Comparison of ENCODE assay signal across 40 mouse cellular contexts in genomic region chr1:80496360-80496759, GRCm38 (mm10). TPM values are rescaled to one million over a fixed set of nuclear protein-coding genes. Genes with fewer than 3 reads are reported as not detected.
A peak's percentile ranks its signal among the peaks of the same experiment; 100 is the strongest.
DNase-seq lines count a peak whose midpoint lies in the region; ATAC-seq and TF ChIP-seq lines count a peak whose summit lies in the region.
"Had no signal": no experiment of that assay in that cellular context is flagged by ENCODE, and none has a peak within 500 bp of the region (broad histone marks: within the 10 kb centered on the region; RNA-seq: fewer than 3 reads in every experiment).

No protein-coding gene starts in this region.

- no peak for TF ChIP-seq RAD21 in CH12.LX (IDR thresholded peaks at IDR 0.05; ENCODE audit: low read depth, low read length)

- H3K79me2 ChIP-seq in heart, adult 2 months (replicated peaks; ENCODE audit: control insufficient read depth, insufficient read depth, low read length), result no peaks in the 10 kb centered on the region
- H3K79me2 ChIP-seq in CH12.LX (replicated peaks; ENCODE audit: control insufficient read depth, extremely low read depth, insufficient read depth, poor library complexity, severe bottlenecking), result no peaks in the 10 kb centered on the region

- no peaks in the 10 kb centered on the region for H3K36me3 ChIP-seq in heart, adult 2 months (ENCODE audit: control insufficient read depth, insufficient read depth, low read length)
- H3K36me3 ChIP-seq in CH12.LX (replicated peaks in 1 of 2; ENCODE audit: control insufficient read depth in 1 of 2, insufficient read depth in 1 of 2, low read length in 1 of 2), result peaks cover 3 to 12% of the 10 kb centered on the region in 2 experiments
- no peaks in the 10 kb centered on the region for H3K36me3 ChIP-seq in neural tube, embryonic 15.5 days
- H3K36me3 ChIP-seq: embryonic facial prominence, embryonic 10.5 days; embryonic facial prominence, embryonic 15.5 days; hindbrain, embryonic 10.5 days; hindbrain, embryonic 15.5 days; intestine, embryonic 15.5 days; limb, embryonic 13.5 days; midbrain, embryonic 13.5 days; stomach, embryonic 15.5 days had no signal

- TF ChIP-seq POLR2A in heart, adult 2 months (IDR thresholded peaks at IDR 0.05; ENCODE audit: insufficient read depth, low read depth, low read length), result no peak
- peak; percentile 22; the same call in 1 of the 2 replicates for TF ChIP-seq POLR2A in CH12.LX (IDR thresholded peaks at IDR 0.05; ENCODE audit: low read depth, low read length)

- H3K27me3 ChIP-seq in heart, adult 2 months (ENCODE audit: control insufficient read depth, insufficient read depth, low read length), result no peaks in the 10 kb centered on the region
- no peaks in the 10 kb centered on the region for H3K27me3 ChIP-seq in CH12.LX (replicated peaks)
- H3K27me3 ChIP-seq in neural tube, embryonic 15.5 days (replicated peaks), result no peaks in the 10 kb centered on the region
- H3K27me3 ChIP-seq: embryonic facial prominence, embryonic 15.5 days; forebrain, embryonic 13.5 days; hindbrain, embryonic 15.5 days; intestine, embryonic 15.5 days; limb, embryonic 13.5 days; midbrain, embryonic 13.5 days; stomach, embryonic 15.5 days had no signal

- H3K9ac ChIP-seq in heart, adult 2 months (ENCODE audit: low read depth, low read length), result no peak overlapping the region
- no peak overlapping the region; the same call in 1 of the 2 replicates for H3K9ac ChIP-seq in CH12.LX (ENCODE audit: insufficient read depth, low read depth)
- no peak overlapping the region for H3K9ac ChIP-seq in neural tube, embryonic 15.5 days (replicated peaks)
- H3K9ac ChIP-seq: embryonic facial prominence, embryonic 15.5 days; forebrain, embryonic 13.5 days; hindbrain, embryonic 15.5 days; intestine, embryonic 15.5 days; limb, embryonic 13.5 days; midbrain, embryonic 13.5 days; stomach, embryonic 15.5 days had no signal

- no peak overlapping the region for H3K27ac ChIP-seq in heart, adult 2 months
- H3K27ac ChIP-seq in CH12.LX (ENCODE audit: insufficient read depth, low read depth), result no peak overlapping the region; the same call in 1 of the 2 replicates
- no peak overlapping the region for H3K27ac ChIP-seq in neural tube, embryonic 15.5 days (replicated peaks)
- H3K27ac ChIP-seq: embryonic facial prominence, embryonic 10.5 days; embryonic facial prominence, embryonic 15.5 days; forebrain, embryonic 13.5 days; gastrocnemius, adult 2 months; hindbrain, embryonic 10.5 days; hindbrain, embryonic 15.5 days; intestine, embryonic 15.5 days; layer of hippocampus, adult 2 months; limb, embryonic 13.5 days; midbrain, embryonic 13.5 days; stomach, embryonic 15.5 days had no signal

- peak overlapping the region; percentile 84 for H3K4me2 ChIP-seq in CH12.LX (ENCODE audit: insufficient read depth, low read depth, poor library complexity, severe bottlenecking)
- no peak overlapping the region for H3K4me2 ChIP-seq in neural tube, embryonic 15.5 days
- H3K4me2 ChIP-seq: embryonic facial prominence, embryonic 15.5 days; forebrain, embryonic 13.5 days; hindbrain, embryonic 15.5 days; intestine, embryonic 15.5 days; limb, embryonic 13.5 days; liver, embryonic 11.5 days; midbrain, embryonic 13.5 days; stomach, embryonic 15.5 days had no signal

- DNase-seq in heart, adult 8-10 months (ENCODE audit: low spot score), result peak; percentile 10
- DNase-seq in heart, adult 2 months, result no peak
- peak; percentile 81 for DNase-seq in CH12.LX (ENCODE audit: extremely low read depth)
- DNase-seq in Muller cell, postnatal 12 days (ENCODE audit: inconsistent ontology term), result no peak
- DNase-seq in thymus, adult 18-20 months, result no peak
- DNase-seq: adrenal gland, adult 2 months; adrenal gland, postnatal 36 days; cerebellum, adult 2 months; cerebellum, postnatal 25 days; gastrocnemius, adult 2 months; heart, postnatal 14 days; kidney, adult 2 months; lung, postnatal 4 days; retina, postnatal 1 day; right cerebral cortex, postnatal 14 days; thymus, postnatal 25 days had no signal

- no peaks in the 10 kb centered on the region for H3K9me3 ChIP-seq in CH12.LX (replicated peaks; ENCODE audit: low read length)
- H3K9me3 ChIP-seq in neural tube, embryonic 15.5 days (replicated peaks), result no peaks in the 10 kb centered on the region
- H3K9me3 ChIP-seq: embryonic facial prominence, embryonic 10.5 days; embryonic facial prominence, embryonic 15.5 days; forebrain, embryonic 13.5 days; hindbrain, embryonic 10.5 days; hindbrain, embryonic 15.5 days; intestine, embryonic 15.5 days; limb, embryonic 13.5 days; midbrain, embryonic 13.5 days; stomach, embryonic 15.5 days had no signal

- intact Hi-C loops in heart, adult 2 months (cut with DNase I), result no loop called here

- no peak for TF ChIP-seq EP300 in heart, adult 2 months (IDR thresholded peaks at IDR 0.05; ENCODE audit: insufficient read depth, low read depth, low read length)
- peak; percentile 88 for TF ChIP-seq EP300 in CH12.LX (IDR thresholded peaks at IDR 0.05; ENCODE audit: low read length)

- no peaks in the 10 kb centered on the region for H3K4me1 ChIP-seq in heart, adult 2 months (ENCODE audit: control insufficient read depth, insufficient read depth, low read length)
- H3K4me1 ChIP-seq in CH12.LX (ENCODE audit: control insufficient read depth in 1 of 2, insufficient read depth in 2 of 2), result peaks cover 4 to 60% of the 10 kb centered on the region in 2 experiments; a peak in 3 of 4 replicates
- no peaks in the 10 kb centered on the region for H3K4me1 ChIP-seq in neural tube, embryonic 15.5 days
- H3K4me1 ChIP-seq: embryonic facial prominence, embryonic 10.5 days; embryonic facial prominence, embryonic 15.5 days; forebrain, embryonic 13.5 days; hindbrain, embryonic 15.5 days; intestine, embryonic 15.5 days; limb, embryonic 13.5 days; midbrain, embryonic 13.5 days; stomach, embryonic 15.5 days had no signal

- dilution Hi-C loops in CH12.LX (cut with MboI; ENCODE audit: extremely low pct_ligation_motif_present, extremely low pct_unique_long_range_greater_than_20kb, low sequenced_read_pairs), result no loop called here

- ATAC-seq in inflammation-experienced regulatory T-cells, adult 6 months, result peak; percentile 28
- no peak for ATAC-seq in neural tube, embryonic 15.5 days (ENCODE audit: low FRiP score)
- ATAC-seq: forebrain, embryonic 13.5 days; intestine, embryonic 15.5 days; midbrain, embryonic 13.5 days had no signal

- in situ Hi-C loops in CH12.LX (cut with MboI; ENCODE audit: low pct_ligation_motif_present, low pct_unique_long_range_greater_than_20kb, low sequenced_read_pairs), result loop anchor here (25.0 kb wide), 1 partner anchor 734 kb away; no protein-coding TSS in a partner anchor

- no peak overlapping the region for H3K4me3 ChIP-seq in heart, adult 2 months
- no peak overlapping the region for H3K4me3 ChIP-seq in CH12.LX (replicated peaks in 1 of 3; ENCODE audit: low read depth in 2 of 3, low read length in 2 of 3, poor library complexity in 1 of 3)
- no peak overlapping the region for H3K4me3 ChIP-seq in neural tube, embryonic 15.5 days (replicated peaks)
- H3K4me3 ChIP-seq: embryonic facial prominence, embryonic 10.5 days; embryonic facial prominence, embryonic 15.5 days; forebrain, embryonic 13.5 days; gastrocnemius, adult 2 months; hindbrain, embryonic 10.5 days; hindbrain, embryonic 15.5 days; intestine, embryonic 15.5 days; layer of hippocampus, adult 2 months; limb, embryonic 13.5 days; midbrain, embryonic 13.5 days; stomach, embryonic 15.5 days had no signal

- 65% methylated on average over 4 of the region's 4 CpGs for WGBS in heart, adult 2 months
- WGBS in neural tube, embryonic 15.5 days, result 94% methylated on average over 4 of the region's 4 CpGs

- no peak for TF ChIP-seq CTCF in heart, adult 2 months (IDR thresholded peaks at IDR 0.05)
- no peak for TF ChIP-seq CTCF in CH12.LX (conservative IDR thresholded peaks at IDR 0.05 in 1 of 2, IDR thresholded peaks at IDR 0.05 in 1 of 2; ENCODE audit: low read depth in 2 of 2, low read length in 2 of 2)

TF ChIP-seq in CH12.LX, 34 proteins besides CTCF, POLR2A, EP300 and RAD21 (continues in another document):
- 0 out of 2 replicates have a peak, but pooled peaks have one; percentile 1 for TF ChIP-seq SMC3 (IDR thresholded peaks at IDR 0.05; ENCODE audit: low read depth, low read length)
- TF ChIP-seq SIN3A (IDR thresholded peaks at IDR 0.05; ENCODE audit: low read length), result peak; percentile 36; the same call in 1 of the 2 replicates
- TF ChIP-seq JUN (IDR thresholded peaks at IDR 0.05; ENCODE audit: insufficient read depth, low read depth, low read length), result peak; percentile 81
- no peak for TF ChIP-seq KAT2A (IDR thresholded peaks at IDR 0.05; ENCODE audit: insufficient replicate concordance, low read length)
- peak; percentile 71 for TF ChIP-seq ETS1 (conservative IDR thresholded peaks at IDR 0.05; ENCODE audit: low read depth, low read length)
- TF ChIP-seq ZMIZ1 (IDR thresholded peaks at IDR 0.05; ENCODE audit: low read depth, low read length), result no peak
- no peak for TF ChIP-seq MAZ (IDR thresholded peaks at IDR 0.05; ENCODE audit: low read depth, low read length)
- no peak for TF ChIP-seq PAX5 (IDR thresholded peaks at IDR 0.05; ENCODE audit: low read length)
- 0 out of 2 replicates have a peak, but pooled peaks have one; percentile 6 for TF ChIP-seq BHLHE40 (IDR thresholded peaks at IDR 0.05; ENCODE audit: low read depth, low read length)
- peak; percentile 49; the same call in 1 of the 2 replicates for TF ChIP-seq MYC (IDR thresholded peaks at IDR 0.05; ENCODE audit: low read depth, low read length)
- no peak for TF ChIP-seq NELFE (IDR thresholded peaks at IDR 0.05; ENCODE audit: low read depth, low read length)
- peak; percentile 26; the same call in 1 of the 2 replicates for TF ChIP-seq CHD1 (IDR thresholded peaks at IDR 0.05; ENCODE audit: low read depth, low read length)
- no peak for TF ChIP-seq NRF1 (IDR thresholded peaks at IDR 0.05; ENCODE audit: low read depth, low read length)
- peak; percentile 95 for TF ChIP-seq MEF2A (IDR thresholded peaks at IDR 0.05; ENCODE audit: borderline replicate concordance, low read depth, low read length)
- TF ChIP-seq MXI1 (IDR thresholded peaks at IDR 0.05; ENCODE audit: low read depth, low read length), result 0 out of 2 replicates have a peak, but pooled peaks have one; percentile 12
- TF ChIP-seq IRF4 (IDR thresholded peaks at IDR 0.05; ENCODE audit: low read depth, low read length), result peak; percentile 83
- TF ChIP-seq JUND (conservative IDR thresholded peaks at IDR 0.05; ENCODE audit: low read depth, low read length), result peak; percentile 89
- peak; percentile 44; the same call in 1 of the 2 replicates for TF ChIP-seq TCF12 (IDR thresholded peaks at IDR 0.05; ENCODE audit: low read depth, low read length)

RNA-seq across cellular contexts. Expression of gene Gm45261, which starts 35.1 kb away (rescaled TPM):
- total RNA-seq in heart, adult 8-10 months (2022), result not detected
- not detected for total RNA-seq in heart, adult 2 months (2021)
- not detected in 2 replicates for polyA plus RNA-seq in heart, adult 2 months (2012; rRNA removed)
- total RNA-seq in CH12.LX (2012; rRNA removed) (not detected in 2 replicates), CH12.LX (2014; rRNA removed) (not detected in 2 replicates)
- polyA plus RNA-seq in CH12.LX (2012; ENCODE audit: insufficient read length, low read depth), result not detected in 2 replicates
- polyA plus RNA-seq in inflammation-experienced regulatory T-cells, adult 6 months (2017; shearing (Covaris generic)), result not detected
- not detected in 2 replicates for polyA plus RNA-seq in neural tube, embryonic 15.5 days (2015; fragmentation: Nextera tagmentation; extraction: Ambion mirVana)
- total RNA-seq: adrenal gland, adult 2 months; adrenal gland, postnatal 36 days; gastrocnemius, adult 2 months; gastrocnemius, postnatal 4 days; heart, postnatal 14 days; layer of hippocampus, adult 2 months; layer of hippocampus, postnatal 14 days; left cerebral cortex, adult 8-10 months; left cerebral cortex, postnatal 36 days; megakaryocyte-erythroid progenitor cell, adult 5-6 weeks; MEL had no signal
- polyA plus RNA-seq: adrenal gland, adult 2 months; cerebellum, adult 2 months; embryonic facial prominence, embryonic 10.5 days; embryonic facial prominence, embryonic 15.5 days; forebrain, embryonic 13.5 days; heart, embryonic 14.5 days; hindbrain, embryonic 10.5 days; hindbrain, embryonic 15.5 days; intestine, embryonic 15.5 days; kidney, adult 2 months; kidney, embryonic 16.5 days; limb, embryonic 13.5 days; liver, embryonic 11.5 days; liver, embryonic 16.5 days; lung, embryonic 16.5 days; midbrain, embryonic 13.5 days; neural tube, embryonic 14.5 days; stomach, embryonic 15.5 days had no signal

Comparison
In these comparisons a context has a peak if more than half of its experiments do, and no peak if none do; other contexts are left out.
1. DNase-seq: peak in heart, adult 8-10 months (single experiment) and CH12.LX (single experiment); none in heart, adult 2 months (0 of 2), Muller cell, postnatal 12 days (single experiment) and thymus, adult 18-20 months (0 of 2).